Mouse (Mus musculus): Measurements from ENCODE around the gene Zfp423. TPM values are rescaled to one million over a fixed set of nuclear protein-coding genes. Genes with fewer than 3 reads are reported as not detected.

The Zfp423 gene
- polyA plus RNA-seq, 1 experiment from 2014 or later, result 0.98 TPM

- no peak for DNase-seq (ENCODE audit: low spot score)
Measured at GRCm38 (mm10) chr8:87952298-87952697, 7.1 kb downstream of the Zfp423 start.

- DNase-seq (ENCODE audit: low spot score), result no peak
Measured at GRCm38 (mm10) chr8:87944225-87944934, 15.0 kb downstream of the Zfp423 start.

- no peak for DNase-seq (ENCODE audit: low spot score)
Measured at GRCm38 (mm10) chr8:87943651-87944091, 15.7 kb downstream of the Zfp423 start.

- DNase-seq (ENCODE audit: low spot score), result no peak
Measured at GRCm38 (mm10) chr8:87940646-87941045, 18.7 kb downstream of the Zfp423 start.

DNA sequence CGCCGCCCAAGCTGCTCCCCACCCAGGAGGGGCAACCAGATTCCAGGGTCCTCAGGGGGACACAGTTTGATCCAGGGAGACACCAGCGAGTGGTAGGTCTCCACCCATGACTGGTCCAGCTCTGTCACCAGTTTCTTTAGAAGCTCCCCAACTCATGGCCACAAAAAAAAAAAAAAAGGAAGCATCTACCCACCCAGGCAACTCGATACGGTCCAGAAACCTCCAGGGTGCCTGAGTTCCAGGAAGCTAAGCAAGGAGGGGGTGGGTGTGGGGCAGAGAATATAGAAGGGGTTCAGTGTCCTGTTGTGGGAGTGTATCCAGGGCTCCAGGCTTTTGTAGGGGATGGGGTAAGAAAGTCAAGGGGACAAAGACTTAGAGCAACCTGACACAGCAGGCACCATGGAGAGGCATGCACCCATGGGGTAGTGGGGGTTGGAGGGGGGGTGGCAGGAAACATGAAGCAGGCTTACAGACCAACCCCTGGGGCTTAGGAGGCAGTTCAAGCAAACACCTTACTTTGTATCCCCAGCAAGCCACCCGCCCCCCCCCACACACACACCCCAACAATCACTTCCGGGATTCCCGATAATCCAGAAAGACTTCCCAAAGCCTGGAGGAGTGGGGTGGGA lies 20.0 kb downstream of the Zfp423 start:
- no peak for DNase-seq (ENCODE audit: low spot score)

GRCm38 (mm10) chr8:87938351-87939232 lies 20.8 kb downstream of the Zfp423 start:
- DNase-seq (ENCODE audit: low spot score), result no peak

DNA sequence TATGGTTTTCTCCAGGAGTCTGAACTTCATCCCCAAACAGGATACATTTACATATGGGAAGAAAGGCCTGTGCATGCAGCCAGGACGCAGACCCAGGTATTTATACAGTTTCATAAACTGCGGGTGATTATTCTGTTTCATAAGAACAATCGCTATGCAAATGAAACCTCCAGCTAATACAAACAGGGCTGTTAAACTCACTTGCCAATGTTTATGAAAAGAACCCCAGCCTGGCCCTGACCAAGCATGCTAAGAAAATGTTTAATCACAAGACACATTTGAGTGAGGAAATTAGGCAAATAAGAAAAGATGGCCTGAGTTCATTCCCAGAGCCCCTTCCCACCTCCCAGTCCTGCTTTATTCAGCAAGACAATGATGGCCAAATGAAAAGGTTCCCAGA lies 22.2 kb downstream of the Zfp423 start:
- no peak for DNase-seq (ENCODE audit: low spot score)

DNA sequence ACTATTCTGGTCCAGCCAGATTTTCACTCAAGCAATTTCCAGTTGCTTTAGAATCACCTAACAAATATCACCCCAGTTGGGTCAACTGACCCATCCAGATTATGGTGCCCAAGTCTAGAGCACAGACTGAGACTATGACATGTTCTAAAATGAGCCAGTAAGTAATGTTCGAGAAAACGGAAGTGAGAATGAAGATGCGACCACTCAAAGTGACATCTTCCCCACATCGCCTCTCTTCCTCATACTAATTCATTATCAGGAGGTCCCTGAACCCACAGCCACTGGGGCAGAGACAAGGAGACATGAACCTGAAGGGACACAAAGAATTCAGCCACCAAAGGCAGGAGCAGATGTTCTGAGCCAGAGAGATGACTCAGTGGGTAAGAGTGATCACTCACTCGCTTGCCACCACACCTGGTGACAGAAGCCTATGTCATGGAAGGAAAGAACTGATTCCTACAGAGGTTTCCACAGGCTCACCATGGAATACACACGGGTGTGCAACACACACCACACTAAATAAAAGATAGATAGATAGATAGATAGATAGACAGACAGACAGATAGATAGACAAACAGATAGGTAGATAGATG lies 24.2 kb downstream of the Zfp423 start:
- DNase-seq (ENCODE audit: low spot score), result no peak

DNA sequence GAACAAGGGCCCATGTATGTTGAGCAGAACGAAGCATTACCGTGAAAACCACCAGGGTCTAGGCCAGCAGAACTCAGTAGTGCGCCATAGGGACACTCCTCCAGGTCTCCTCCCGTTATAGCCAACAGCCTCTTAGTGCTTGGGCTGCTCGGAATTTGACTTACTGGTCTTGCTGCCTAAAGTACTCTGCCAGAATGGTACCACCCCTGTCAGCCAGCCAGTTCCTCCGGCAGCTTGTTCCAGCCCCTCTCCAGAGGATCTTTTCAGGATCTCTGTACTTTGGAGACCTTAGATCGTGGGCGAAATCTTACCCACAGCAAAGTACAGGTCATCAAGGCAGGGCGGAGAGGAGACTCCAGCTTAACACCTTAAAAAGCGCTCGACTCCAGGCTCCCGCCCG lies 25.2 kb downstream of the Zfp423 start:
- no peak for DNase-seq (ENCODE audit: low spot score)

DNA sequence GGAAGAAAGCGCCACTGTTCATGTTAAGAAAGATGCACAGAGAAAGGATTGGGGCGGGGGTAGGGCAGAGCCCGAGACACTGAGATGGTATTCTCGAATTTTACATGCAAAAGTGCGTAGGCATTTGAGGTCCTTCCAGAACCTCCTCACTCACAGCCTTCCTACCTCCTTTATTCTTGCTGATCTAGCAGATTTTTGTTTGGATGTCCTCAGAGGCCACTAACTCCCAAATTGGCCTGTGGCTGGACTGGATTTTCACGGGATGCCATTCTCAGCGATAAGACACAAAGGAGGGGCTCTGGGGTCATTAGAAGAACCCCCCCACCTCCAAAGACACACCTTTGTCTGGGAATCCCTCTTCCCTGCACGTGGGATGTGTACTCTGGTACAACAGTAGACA lies 25.6 kb downstream of the Zfp423 start:
- no peak for DNase-seq (ENCODE audit: low spot score)

DNA sequence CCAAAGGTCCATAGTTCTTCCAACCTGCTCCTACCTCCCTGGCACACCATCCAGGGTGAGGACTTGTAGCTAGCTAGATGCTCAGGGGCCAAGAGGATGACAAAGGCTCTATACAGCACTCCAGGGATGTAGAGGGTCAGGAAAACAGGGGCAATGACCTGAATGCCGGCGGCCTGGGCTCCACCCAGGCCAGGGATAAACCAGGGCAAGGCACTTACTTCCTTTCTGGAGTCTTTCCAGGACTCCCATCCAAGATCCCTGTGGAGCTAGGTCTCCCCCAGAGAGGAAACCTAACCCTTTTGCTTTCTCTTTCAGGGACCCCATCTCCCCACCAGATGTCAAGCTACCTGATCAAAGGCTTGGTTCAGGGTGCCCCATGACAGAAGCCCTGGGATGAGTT lies 30.5 kb downstream of the Zfp423 start:
- DNase-seq (ENCODE audit: low spot score), result no peak

DNA sequence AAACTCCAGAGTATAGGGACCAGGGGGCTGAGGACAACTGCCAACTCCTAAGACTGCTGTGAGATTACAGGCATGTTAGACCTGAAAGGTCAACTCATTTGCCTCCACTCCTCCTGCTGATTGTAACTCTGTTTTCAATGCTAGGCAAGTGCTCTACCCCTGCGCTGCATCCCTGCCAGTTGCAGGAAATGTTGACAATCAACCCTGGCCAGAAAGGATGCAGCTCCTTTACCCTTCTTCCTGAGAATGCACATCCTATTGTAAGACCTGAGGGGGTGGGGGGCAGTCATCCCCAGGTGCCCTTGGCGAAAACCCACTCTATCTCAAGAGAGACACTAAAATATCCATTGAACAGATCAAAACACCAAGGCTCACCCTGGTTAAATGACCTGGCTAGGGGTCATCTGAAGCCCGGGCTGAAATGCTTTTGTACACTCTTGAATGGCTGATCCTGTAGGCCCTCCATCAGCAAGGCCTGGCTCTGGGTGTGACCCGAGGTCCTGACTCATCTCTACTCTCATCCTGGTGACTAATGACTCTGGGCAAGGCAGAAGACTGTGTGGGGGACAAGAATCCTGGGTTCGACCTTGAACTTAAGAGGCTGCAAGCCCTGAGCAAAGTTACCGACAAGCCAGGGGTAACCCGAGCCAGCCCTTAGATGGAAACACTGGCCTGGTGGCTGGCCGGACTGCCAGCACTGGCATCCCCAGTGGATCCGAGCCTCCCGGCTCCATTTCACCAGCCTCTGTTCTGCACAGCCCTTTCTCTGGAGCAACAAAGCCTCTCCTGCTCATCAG lies 32.2 kb downstream of the Zfp423 start:
- DNase-seq (ENCODE audit: low spot score), result no peak

DNA sequence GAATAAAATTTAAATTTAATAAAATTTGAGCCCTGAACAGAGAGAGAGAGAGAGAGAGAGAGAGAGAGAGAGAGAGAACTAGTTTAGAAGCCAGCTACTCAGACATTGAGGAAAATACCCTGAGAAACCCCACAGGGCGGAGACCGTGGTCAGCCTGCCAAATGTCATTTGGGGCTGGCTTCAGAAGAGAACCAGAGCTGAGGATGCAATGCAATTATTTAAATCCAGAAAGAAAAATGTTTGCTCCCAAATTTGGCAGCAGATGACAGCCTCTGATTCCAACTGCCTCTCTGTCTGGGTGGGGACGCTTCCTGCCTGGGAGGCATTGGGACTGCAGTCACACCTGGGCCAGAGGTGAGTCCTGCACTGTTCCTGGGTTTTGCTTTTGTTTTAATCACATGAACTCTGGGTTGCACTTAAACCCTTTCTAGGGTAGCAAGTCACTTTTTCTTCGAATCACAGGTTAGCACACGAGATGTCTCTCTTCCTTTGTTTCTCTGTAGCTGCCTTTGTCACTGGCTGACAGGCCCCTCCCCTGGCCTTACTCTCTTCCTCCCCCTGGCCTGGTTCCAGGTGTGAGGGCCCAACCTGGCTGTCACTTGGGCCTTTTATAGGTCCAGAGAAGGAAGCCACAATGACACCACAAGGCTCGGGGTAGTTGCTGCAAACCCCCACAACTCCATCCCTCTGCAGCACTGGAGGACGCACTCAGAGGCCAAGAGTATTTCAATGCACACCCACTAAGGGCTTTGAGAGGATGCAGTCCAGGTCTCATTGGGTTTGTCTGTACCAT lies 33.1 kb downstream of the Zfp423 start:
- no peak for DNase-seq (ENCODE audit: low spot score)

DNA sequence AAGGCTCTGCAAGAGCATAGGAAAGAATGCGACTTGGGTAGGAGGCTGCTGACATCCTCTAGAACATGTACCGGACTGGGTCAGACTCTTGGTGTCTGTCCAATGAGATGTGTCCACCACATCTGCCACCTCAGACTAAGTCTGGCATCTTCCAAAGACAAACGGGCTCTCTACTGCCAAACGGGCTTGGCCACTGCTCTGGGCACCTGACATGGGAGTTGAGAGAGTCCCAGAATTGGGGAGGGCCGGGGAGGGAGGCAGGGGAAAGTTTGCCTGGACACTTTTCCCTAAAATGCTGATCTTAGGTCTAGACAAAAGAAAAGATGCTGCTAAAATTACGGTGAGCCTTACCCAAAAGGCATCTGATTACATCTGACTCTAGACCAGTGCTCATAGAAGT lies 36.5 kb downstream of the Zfp423 start:
- no peak for DNase-seq (ENCODE audit: low spot score)

GRCm38 (mm10) chr8:87922446-87922845 lies 36.9 kb downstream of the Zfp423 start:
- no peak for DNase-seq (ENCODE audit: low spot score)

DNA sequence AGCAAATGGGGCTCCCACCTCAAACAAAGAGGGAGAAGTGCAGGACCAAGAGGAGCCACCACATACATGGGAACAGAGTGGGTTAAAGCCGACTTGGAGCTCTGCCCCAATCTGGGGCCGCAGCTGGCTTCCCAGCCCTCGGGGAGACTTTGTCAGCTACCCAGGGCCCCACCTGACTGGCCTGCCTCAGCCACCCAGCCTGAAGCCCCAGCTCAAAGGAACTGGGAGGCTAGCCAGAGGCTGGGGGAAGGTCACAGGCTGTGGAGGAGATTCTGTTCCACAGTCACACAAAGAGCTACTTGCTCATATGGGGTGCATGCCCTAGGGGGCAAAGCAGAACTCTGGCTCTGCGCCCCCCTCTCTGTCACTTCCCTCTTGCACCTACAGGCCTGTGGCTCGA lies 41.4 kb downstream of the Zfp423 start:
- DNase-seq (ENCODE audit: low spot score), result no peak

GRCm38 (mm10) chr8:87915763-87916162 lies 43.6 kb downstream of the Zfp423 start:
- no peak for DNase-seq (ENCODE audit: low spot score)

DNA sequence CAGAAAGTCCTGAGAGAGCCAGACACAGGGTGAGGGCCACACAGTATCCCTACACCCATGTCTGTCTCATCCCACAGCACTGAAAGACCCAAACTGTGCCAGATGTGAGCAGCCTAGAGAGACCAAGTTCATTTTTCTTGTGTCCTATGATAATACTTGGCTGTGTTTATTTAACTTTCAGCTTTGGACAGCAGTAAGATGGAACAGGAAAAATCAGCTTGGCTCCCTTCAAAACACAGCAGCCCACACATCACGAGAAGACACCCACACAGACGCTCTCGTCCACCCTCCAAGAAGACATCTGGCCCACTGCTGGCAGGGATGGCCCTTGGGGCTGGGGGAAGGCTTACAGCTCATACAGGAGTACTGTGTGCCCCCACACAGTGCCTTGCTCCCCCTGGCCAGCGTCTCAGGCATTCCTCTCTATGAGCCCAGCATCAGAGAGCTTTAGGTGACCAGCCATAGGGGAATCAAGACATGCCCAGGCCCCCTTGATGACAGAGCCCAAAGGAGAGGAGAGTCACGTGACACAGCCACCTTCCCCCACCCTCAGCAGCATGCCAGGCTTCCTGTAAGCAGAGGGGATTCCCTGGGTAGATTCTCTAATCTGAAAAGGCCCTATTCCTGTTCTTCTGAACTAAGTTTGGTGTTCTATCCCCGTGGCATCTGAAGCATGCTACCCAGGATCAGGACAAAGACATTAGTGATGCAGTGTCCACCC lies 45.0 kb downstream of the Zfp423 start:
- DNase-seq (ENCODE audit: low spot score), result no peak

DNA sequence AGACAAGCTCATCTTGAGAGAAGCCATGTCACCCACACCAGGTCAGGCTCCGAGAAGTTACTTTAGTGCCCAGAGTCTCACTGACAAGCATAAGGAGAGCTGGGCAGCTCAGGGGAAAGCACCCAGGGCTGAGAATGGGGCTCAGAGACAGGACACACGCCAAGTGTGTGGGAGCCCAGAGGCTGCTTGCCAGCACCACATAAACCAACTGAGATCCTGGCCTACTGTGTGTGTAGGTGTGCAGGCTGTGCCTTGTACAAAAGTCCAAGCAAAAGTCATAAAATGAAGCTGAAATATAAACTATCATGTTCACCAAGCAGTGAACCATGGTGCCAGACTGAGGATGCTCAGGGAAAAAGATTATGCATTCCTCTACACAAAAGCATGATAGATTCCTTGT lies 50.5 kb downstream of the Zfp423 start:
- DNase-seq (ENCODE audit: low spot score), result no peak

Data from thymus, postnatal 0 days (tissue).